Mouse (Mus musculus): ENCODE results near the gene Fam118b.
A peak's percentile ranks its signal among the peaks of the same experiment; 100 is the strongest.

Fam118b gene

GRCm38 (mm10) chr9:35197625-35198024, 70.0 kb downstream of the Fam118b start:
- DNase-seq (ENCODE audit: low spot score): no peak

GRCm38 (mm10) chr9:35194048-35194447, 73.6 kb downstream of the Fam118b start:
- no peak for DNase-seq (ENCODE audit: low spot score)

- no peak for DNase-seq (ENCODE audit: low spot score)
Measured at GRCm38 (mm10) chr9:35192983-35193542, 74.5 kb downstream of the Fam118b start.

GRCm38 (mm10) chr9:35188700-35189099, 78.9 kb downstream of the Fam118b start:
- DNase-seq (ENCODE audit: low spot score): no peak

- DNase-seq (ENCODE audit: low spot score): no peak
Measured at GRCm38 (mm10) chr9:35187351-35187903, 80.2 kb downstream of the Fam118b start.

- no peak for DNase-seq (ENCODE audit: low spot score)
Measured at GRCm38 (mm10) chr9:35186430-35186829, 81.2 kb downstream of the Fam118b start.

GRCm38 (mm10) chr9:35183359-35183758, 84.2 kb downstream of the Fam118b start:
- no peak for DNase-seq (ENCODE audit: low spot score)

GRCm38 (mm10) chr9:35182832-35183231, 84.8 kb downstream of the Fam118b start:
- DNase-seq (ENCODE audit: low spot score): no peak

- no peak for DNase-seq (ENCODE audit: low spot score)
Measured at GRCm38 (mm10) chr9:35176124-35176659, 91.4 kb downstream of the Fam118b start.

GRCm38 (mm10) chr9:35175251-35176123, 92.1 kb downstream of the Fam118b start, which contains the start of gene Dcps:
Gene Dcps, minus strand, starts transcription at chr9:35176061.
- peak; percentile 63 for DNase-seq (ENCODE audit: low spot score)

GRCm38 (mm10) chr9:35173331-35173730, 94.3 kb downstream of the Fam118b start:
- no peak for DNase-seq (ENCODE audit: low spot score)

GRCm38 (mm10) chr9:35170071-35170470, 97.5 kb downstream of the Fam118b start:
- no peak for DNase-seq (ENCODE audit: low spot score)

Data from urinary bladder, postnatal 10 days (tissue).